Mouse (Mus musculus) embryonic facial prominence, embryonic 13.5 days (tissue): ENCODE results near the gene Gapdh. TPM values are rescaled to one million over a fixed set of nuclear protein-coding genes. Genes with fewer than 3 reads are reported as not detected.

Experiments used
- ATAC-seq: fragments of 200-750 bp; cut with Nextera tagmentation; 2 replicates; pipeline ENCODE4 v1.8.0; 2017; ENCODE audit warnings: low read depth; ENCODE audit not compliant: insufficient number of reproducible peaks, insufficient read depth, low FRiP score, low TSS enrichment
- H3K27ac ChIP-seq: fragments of 300-500 bp; sonication (generic); 2 replicates; pipeline ENCODE4 v1.5.1; 2015; ENCODE audit warnings: moderate library complexity, mild to moderate bottlenecking, inconsistent platforms
- H3K27me3 ChIP-seq: fragments of 300-500 bp; sonication (generic); 2 replicates; pipeline ENCODE4 v1.6.1; 2015; ENCODE audit warnings: mild to moderate bottlenecking, inconsistent platforms
- H3K36me3 ChIP-seq: fragments of 300-500 bp; sonication (generic); 2 replicates; pipeline ENCODE4 v1.6.1; 2015; ENCODE audit warnings: mild to moderate bottlenecking, inconsistent platforms
- H3K4me1 ChIP-seq: fragments of 300-500 bp; sonication (generic); 2 replicates; pipeline ENCODE4 v1.6.1; 2015; ENCODE audit warnings: inconsistent platforms
- H3K4me2 ChIP-seq: fragments of 300-500 bp; sonication (generic); 2 replicates; pipeline ENCODE4 v1.6.1; 2015; ENCODE audit warnings: moderate library complexity, mild to moderate bottlenecking, inconsistent platforms
- H3K4me3 ChIP-seq: fragments of 300-500 bp; sonication (generic); 2 replicates; pipeline ENCODE4 v1.5.1; 2015; ENCODE audit warnings: mild to moderate bottlenecking, inconsistent platforms
- H3K9ac ChIP-seq: fragments of 300-500 bp; sonication (generic); 2 replicates; pipeline ENCODE4 v1.6.1; 2015; ENCODE audit warnings: mild to moderate bottlenecking, inconsistent platforms
- H3K9me3 ChIP-seq: fragments of 300-500 bp; sonication (generic); 2 replicates; pipeline ENCODE4 v1.6.1; 2016; ENCODE audit warnings: inconsistent platforms
- WGBS: fragments of 180-500 bp; shearing (Covaris S2); methylation state at CpG from one replicate; pipeline ENCODE4 v1.1.7; 2015; ENCODE audit warnings: mixed read lengths; 5-methylcytosine and 5-hydroxymethylcytosine counted together
- polyA plus RNA-seq: library from polyadenylated mRNA; unstranded; fragments of >200 nt; fragmentation: Nextera tagmentation; extraction: Ambion mirVana; gene quantifications from 2 replicates; pipeline ENCODE4 v1.2.1, GENCODE M21; 2015

The Gapdh gene
- polyA plus RNA-seq, 1 experiment from 2014 or later = 1,867 TPM

- H3K4me3 ChIP-seq = peak overlapping the region; percentile 8; the same call in 1 of the 2 replicates
- H3K4me1 ChIP-seq = peaks cover 35% of the 10 kb centered on the region
- 0 out of 2 replicates have a peak overlapping the region, but pooled peaks have one; percentile 17 for H3K9ac ChIP-seq
- WGBS = 56% methylated on average over 10 of the region's 10 CpGs
- H3K9me3 ChIP-seq = no peaks in the 10 kb centered on the region
- ATAC-seq = no peak
- peak overlapping the region; percentile 93; the same call in 1 of the 2 replicates for H3K4me2 ChIP-seq
- no peaks in the 10 kb centered on the region for H3K27me3 ChIP-seq
- peaks cover 41% of the 10 kb centered on the region for H3K36me3 ChIP-seq
- H3K27ac ChIP-seq = no peak overlapping the region; the same call in 1 of the 2 replicates
Measured at GRCm38 (mm10) chr6:125147329-125147728, 18.9 kb downstream of the Gapdh start.

DNA sequence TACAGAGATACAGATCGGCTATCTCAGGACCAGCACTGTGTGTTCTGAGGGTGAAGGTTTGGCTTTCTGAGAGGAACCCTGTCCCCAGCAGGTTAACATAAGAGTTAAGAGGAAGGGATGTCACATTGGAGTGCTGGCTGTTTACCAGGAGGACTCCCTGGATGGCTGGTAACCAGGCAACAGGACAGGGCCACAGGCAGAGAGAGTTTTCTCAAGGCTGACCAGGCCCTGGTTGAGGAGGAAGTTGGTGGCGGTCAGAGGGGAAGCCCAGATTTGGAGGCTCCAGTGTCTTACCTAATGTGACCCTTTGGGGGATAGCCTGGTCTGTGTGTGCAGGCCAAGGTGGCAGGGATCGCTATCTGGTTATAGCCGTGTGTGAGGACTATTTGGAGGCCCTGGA is 19.5 kb downstream of the Gapdh start:
- Histone ChIP-seq H3K27ac (no peak overlapping the region; the same call in 1 of the 2 replicates), H3K4me2 (peak overlapping the region; percentile 93), H3K9me3 (no peaks in the 10 kb centered on the region), H3K4me1 (peaks cover 35% of the 10 kb centered on the region), H3K9ac (peak overlapping the region; percentile 88), H3K4me3 (peak overlapping the region; percentile 73), H3K27me3 (no peaks in the 10 kb centered on the region), H3K36me3 (peaks cover 42% of the 10 kb centered on the region)
- 86% methylated on average over 4 of the region's 4 CpGs for WGBS
- no peak for ATAC-seq

DNA sequence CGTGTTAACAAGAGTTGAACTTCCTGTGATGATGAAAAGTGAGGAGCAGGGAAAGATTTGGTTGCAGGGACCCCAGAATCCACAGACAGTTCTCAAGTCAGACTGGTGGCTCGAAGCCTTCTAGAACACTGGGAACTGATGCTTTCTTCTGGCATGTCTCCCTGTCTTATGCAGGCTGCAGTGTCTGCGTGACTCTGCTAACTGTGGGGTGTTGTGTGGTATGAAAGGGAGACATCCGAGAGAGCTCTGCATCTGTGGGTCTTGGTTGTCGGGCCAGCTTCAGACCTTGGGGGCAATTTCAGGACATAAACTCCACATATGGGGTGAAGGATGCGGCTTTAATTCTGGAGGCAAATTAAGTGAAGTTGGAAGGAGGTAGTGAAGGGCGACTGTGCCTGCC is 20.1 kb downstream of the Gapdh start:
- Histone ChIP-seq H3K9me3 (no peaks in the 10 kb centered on the region), H3K9ac (peak overlapping the region; percentile 88), H3K4me3 (peak overlapping the region; percentile 73), H3K4me2 (peak overlapping the region; percentile 93), H3K4me1 (peaks cover 35% of the 10 kb centered on the region), H3K36me3 (peaks cover 42% of the 10 kb centered on the region), H3K27me3 (no peaks in the 10 kb centered on the region), H3K27ac (peak overlapping the region; percentile 87; the same call in 1 of the 2 replicates)
- 49% methylated on average over 7 of the region's 7 CpGs for WGBS
- ATAC-seq = no peak

DNA sequence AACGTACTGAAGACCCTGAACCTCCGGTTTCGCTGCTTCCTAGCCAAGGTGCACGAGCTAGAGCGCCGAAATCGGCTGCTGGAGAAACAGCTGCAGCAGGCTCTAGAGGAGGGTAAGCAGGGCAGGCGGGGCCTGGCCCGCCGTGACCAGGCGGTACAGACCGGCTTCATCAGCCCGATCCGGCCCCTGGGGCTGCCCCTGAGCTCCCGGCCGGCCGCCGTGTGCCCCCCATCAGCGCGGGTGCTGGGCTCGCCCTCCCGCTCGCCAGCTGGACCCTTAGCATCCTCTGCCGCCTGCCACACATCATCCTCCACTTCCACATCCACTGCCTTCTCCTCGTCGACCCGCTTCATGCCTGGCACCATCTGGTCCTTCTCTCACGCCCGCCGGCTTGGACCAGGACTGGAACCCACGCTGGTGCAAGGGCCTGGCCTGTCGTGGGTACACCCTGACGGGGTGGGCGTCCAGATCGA is 20.8 kb downstream of the Gapdh start:
- H3K9me3 ChIP-seq = no peaks in the 10 kb centered on the region
- H3K4me2 ChIP-seq = peak overlapping the region; percentile 93
- peak overlapping the region; percentile 87 for H3K27ac ChIP-seq
- peak overlapping the region; percentile 88 for H3K9ac ChIP-seq
- peaks cover 44% of the 10 kb centered on the region for H3K36me3 ChIP-seq
- WGBS = 3% methylated on average over 35 of the region's 35 CpGs
- peak overlapping the region; percentile 73 for H3K4me3 ChIP-seq
- no peaks in the 10 kb centered on the region for H3K27me3 ChIP-seq
- H3K4me1 ChIP-seq = peaks cover 35% of the 10 kb centered on the region
- peak; percentile 44; the same call in 1 of the 2 replicates for ATAC-seq

DNA sequence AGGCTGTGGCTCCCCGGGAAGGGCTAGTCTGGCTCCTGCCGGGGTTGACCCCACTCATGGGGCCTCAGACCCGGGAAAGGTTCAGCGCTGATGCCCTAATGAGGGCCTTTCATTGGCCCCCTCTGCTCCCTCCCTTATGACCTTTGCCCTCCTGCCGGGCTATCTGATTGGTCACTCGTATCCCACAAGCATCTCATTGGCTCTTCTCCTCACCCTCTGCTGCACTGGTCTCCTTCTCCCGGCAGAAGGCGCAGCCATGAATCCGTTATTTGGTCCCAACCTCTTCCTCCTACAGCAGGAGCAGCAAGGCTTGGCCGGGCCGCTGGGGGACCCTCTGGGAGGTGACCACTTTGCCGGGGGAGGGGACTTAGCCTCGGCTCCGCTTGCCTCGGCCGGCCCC is 21.3 kb downstream of the Gapdh start, which contains the start of gene Iffo1:
Gene Iffo1 (plus strand): TSS at position 241 of the 400 bp plus-strand sequence.
- peak within 1 kb of the TSS; percentile 87 for H3K27ac ChIP-seq
- under 1% methylated on average over 16 of the region's 16 CpGs for WGBS
- peaks cover 35% of the 10 kb centered on the region for H3K4me1 ChIP-seq
- peaks cover 49% of the 10 kb centered on the region for H3K36me3 ChIP-seq
- H3K9ac ChIP-seq = peak within 1 kb of the TSS; percentile 88
- H3K9me3 ChIP-seq = no peaks in the 10 kb centered on the region
- H3K27me3 ChIP-seq = no peaks in the 10 kb centered on the region
- H3K4me3 ChIP-seq = peak within 1 kb of the TSS; percentile 73
- ATAC-seq = peak; percentile 85
- peak within 1 kb of the TSS; percentile 93 for H3K4me2 ChIP-seq

DNA sequence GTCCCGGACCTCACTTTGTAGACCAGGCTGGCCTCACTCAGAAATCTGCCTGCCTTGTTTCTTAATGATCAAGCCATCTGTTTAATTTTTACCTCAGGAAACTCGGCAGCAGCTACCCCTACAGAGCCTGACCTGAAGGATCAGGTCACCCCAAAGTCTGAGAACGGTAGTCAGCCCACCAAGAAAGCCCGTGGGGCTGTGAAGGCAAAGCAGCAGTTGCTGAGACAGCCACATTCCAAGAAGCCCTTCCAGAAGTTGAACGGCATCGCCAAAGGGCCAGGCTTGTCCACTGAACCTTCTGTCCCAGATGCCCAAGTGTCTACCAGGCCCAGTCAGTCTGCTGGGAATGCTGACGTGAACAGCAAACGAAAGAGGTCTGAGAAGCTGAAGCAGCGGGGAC is 22.4 kb downstream of the Gapdh start:
- Histone ChIP-seq H3K9ac (no peak overlapping the region), H3K4me3 (no peak overlapping the region), H3K36me3 (peaks cover 59% of the 10 kb centered on the region), H3K4me2 (no peak overlapping the region), H3K27me3 (no peaks in the 10 kb centered on the region), H3K27ac (peak overlapping the region; percentile 87; the same call in 1 of the 2 replicates), H3K9me3 (no peaks in the 10 kb centered on the region), H3K4me1 (peaks cover 34% of the 10 kb centered on the region)
- no peak for ATAC-seq
- WGBS = 85% methylated on average over 9 of the region's 9 CpGs

DNA sequence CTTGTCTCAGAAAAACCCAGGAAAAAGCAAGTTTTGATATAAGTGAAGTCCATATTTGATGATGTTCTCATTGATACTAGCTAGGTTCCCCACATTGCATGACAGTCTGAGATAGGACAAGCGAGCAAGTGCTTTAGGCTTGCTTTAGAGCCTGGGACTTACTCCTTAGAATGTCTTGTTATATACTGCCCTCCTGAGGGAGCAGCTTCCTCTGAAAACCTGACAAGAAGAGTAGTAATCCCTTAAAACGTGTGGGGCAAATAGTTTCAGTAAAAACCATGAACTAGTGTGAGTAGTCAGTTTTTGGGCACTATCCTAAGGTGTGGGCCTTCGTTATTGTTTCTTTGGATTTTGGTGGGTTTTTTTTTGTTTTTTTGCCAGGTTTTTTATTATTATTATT is 23.1 kb downstream of the Gapdh start:
- WGBS = 74% methylated on average over 3 of the region's 3 CpGs
- no peak overlapping the region for H3K9ac ChIP-seq
- H3K4me3 ChIP-seq = no peak overlapping the region
- ATAC-seq = no peak
- peaks cover 62% of the 10 kb centered on the region for H3K36me3 ChIP-seq
- H3K27ac ChIP-seq = no peak overlapping the region
- H3K9me3 ChIP-seq = no peaks in the 10 kb centered on the region
- no peaks in the 10 kb centered on the region for H3K27me3 ChIP-seq
- no peak overlapping the region for H3K4me2 ChIP-seq
- H3K4me1 ChIP-seq = peaks cover 26% of the 10 kb centered on the region

DNA sequence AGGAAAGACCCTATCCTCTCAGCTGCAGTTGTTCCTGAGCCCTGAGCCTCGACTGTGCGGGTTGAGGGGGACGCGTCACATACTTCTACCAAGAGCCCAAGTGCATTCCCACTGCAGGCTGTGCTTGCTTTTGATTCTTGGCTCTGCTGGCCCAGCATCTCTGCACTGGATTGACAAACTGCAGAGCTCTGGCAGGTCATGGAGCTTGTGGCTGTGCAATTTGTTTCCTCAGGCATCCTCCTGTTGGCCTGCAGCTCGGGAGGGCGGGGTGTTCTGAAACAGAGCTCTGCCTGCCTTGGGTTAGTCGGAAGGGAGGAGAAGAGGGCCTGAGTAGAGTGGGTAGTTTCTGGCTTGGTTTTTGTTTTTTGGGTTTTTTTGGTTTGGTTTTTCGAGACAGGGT is 23.8 kb downstream of the Gapdh start:
- H3K9me3 ChIP-seq = no peaks in the 10 kb centered on the region
- no peak for ATAC-seq
- no peaks in the 10 kb centered on the region for H3K27me3 ChIP-seq
- no peak overlapping the region for H3K4me3 ChIP-seq
- peaks cover 69% of the 10 kb centered on the region for H3K36me3 ChIP-seq
- 86% methylated on average over 8 of the region's 8 CpGs for WGBS
- no peak overlapping the region for H3K27ac ChIP-seq
- H3K4me2 ChIP-seq = no peak overlapping the region
- H3K9ac ChIP-seq = no peak overlapping the region
- H3K4me1 ChIP-seq = peaks cover 19% of the 10 kb centered on the region

DNA sequence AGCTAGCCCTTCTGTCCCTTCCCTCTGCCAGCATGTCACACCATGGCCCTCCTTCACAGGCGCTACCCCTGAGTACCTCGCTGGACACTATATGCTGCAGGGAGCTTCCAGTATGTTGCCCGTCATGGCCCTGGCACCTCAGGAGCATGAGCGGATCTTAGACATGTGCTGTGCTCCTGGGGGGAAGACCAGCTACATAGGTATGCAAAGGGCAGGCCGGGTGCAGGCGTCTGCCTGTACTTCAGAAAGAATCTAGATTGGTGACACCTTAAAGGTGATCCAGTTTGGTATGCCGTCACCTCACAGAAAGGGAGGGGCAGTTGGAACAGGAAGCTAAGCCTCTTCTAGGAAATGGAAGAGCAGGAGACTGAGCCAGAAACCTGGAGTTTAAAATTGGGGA is 26.5 kb downstream of the Gapdh start:
- Histone ChIP-seq H3K36me3 (peaks cover 96% of the 10 kb centered on the region), H3K9ac (no peak overlapping the region), H3K27ac (no peak overlapping the region), H3K9me3 (no peaks in the 10 kb centered on the region), H3K4me1 (peaks cover 2% of the 10 kb centered on the region; the same call in 1 of the 2 replicates), H3K27me3 (no peaks in the 10 kb centered on the region), H3K4me2 (no peak overlapping the region), H3K4me3 (no peak overlapping the region)
- ATAC-seq = no peak
- 91% methylated on average over 7 of the region's 7 CpGs for WGBS

DNA sequence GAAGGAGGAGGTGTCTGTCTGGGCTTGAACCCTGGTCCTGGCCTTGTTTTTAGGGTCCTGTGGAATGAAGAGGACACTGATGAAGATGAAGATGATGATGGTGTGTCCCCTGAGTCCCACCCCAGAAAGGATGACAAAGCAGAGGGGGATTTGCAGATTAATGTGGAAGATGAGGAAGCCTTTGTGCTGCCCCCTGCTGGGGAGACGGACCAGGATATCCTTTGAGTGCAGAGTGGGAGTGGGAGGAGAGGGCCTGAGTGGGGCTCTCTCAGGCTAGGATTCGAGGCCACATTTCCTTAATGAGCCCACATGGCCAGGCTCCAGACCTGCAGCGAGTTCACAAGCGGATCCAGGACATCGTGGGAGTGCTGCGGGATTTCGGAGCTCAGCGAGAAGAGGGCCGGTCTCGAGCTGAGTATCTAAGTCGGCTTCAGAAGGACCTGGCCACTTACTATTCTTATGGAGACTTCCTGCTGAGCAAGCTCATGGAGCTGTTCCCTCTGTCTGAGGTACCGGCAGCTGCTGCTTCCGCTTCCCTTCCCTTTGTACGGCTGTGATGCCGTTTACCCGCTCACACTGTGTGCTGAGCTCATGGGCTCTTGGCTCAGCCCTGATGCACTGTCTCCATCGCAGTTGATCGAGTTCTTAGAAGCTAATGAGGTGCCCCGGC is 29.1 kb downstream of the Gapdh start:
- WGBS = 92% methylated on average over 19 of the region's 19 CpGs

DNA sequence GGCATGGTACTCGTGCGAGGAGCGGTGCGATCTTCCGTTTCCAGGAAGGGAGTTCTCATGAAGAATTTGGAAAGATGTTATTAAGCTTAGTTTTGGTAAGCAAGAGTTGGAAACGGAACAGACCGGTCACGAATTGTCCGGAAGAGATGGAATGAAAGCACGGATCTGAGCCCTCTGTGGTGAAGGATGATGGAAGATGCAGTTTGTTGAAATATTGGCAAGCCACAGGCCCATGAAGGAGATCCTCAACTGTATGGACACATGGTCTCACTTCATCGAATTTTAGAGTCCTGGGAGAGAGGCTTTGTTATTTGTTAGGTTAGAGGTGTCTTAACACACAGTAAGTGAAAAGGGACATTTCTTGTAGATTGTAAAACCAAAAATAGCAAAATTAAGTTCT is 33.8 kb downstream of the Gapdh start:
- WGBS = 8% methylated on average over 11 of the region's 11 CpGs
- no peak for ATAC-seq
- peaks cover 70% of the 10 kb centered on the region for H3K36me3 ChIP-seq
- H3K27me3 ChIP-seq = no peaks in the 10 kb centered on the region
- H3K9me3 ChIP-seq = no peaks in the 10 kb centered on the region
- H3K9ac ChIP-seq = peak overlapping the region; percentile 79
- H3K27ac ChIP-seq = no peak overlapping the region
- H3K4me3 ChIP-seq = peak overlapping the region; percentile 68
- peak overlapping the region; percentile 86 for H3K4me2 ChIP-seq
- H3K4me1 ChIP-seq = peaks cover 16% of the 10 kb centered on the region

More for the DNA sequence above, 29.1 kb downstream of the Gapdh start:
- H3K4me3 ChIP-seq = no peak overlapping the region
- H3K9me3 ChIP-seq = no peaks in the 10 kb centered on the region
- no peak overlapping the region for H3K27ac ChIP-seq
- no peak for ATAC-seq
- no peaks in the 10 kb centered on the region for H3K27me3 ChIP-seq
- H3K36me3 ChIP-seq = peaks cover 90% of the 10 kb centered on the region
- 0 out of 2 replicates have a peak overlapping the region, but pooled peaks have one; percentile 6 for H3K9ac ChIP-seq
- H3K4me2 ChIP-seq = no peak overlapping the region
- H3K4me1 ChIP-seq = peaks cover 12% of the 10 kb centered on the region
